Mouse (Mus musculus) MEL (cell line): ENCODE results near the gene Adat3. TPM values are rescaled to one million over a fixed set of nuclear protein-coding genes. Genes with fewer than 3 reads are reported as not detected.

Source experiments
- DNase-seq: peaks from one replicate; pipeline ENCODE4 v3.0.0; 2011; ENCODE audit warnings: low read depth, low spot score
- H3K27ac ChIP-seq: 2 replicates; pipeline ENCODE4 v1.5.1; 2012; ENCODE audit warnings: low read depth, mild to moderate bottlenecking, control low read depth, low read length, moderate library complexity; ENCODE audit not compliant: control insufficient read depth
- H3K27me3 ChIP-seq, 2 experiments: fragments of 150-350 bp in 1 of 2; sonication (generic) in 1 of 2; 2 replicates each; pipeline ENCODE4 v1.6.1; 2012; ENCODE audit warnings: low read length in 2 of 2, mild to moderate bottlenecking in 2 of 2, improper control_type of control experiment in 1 of 2, moderate library complexity in 1 of 2; ENCODE audit not compliant: insufficient read depth in 2 of 2, control insufficient read depth in 1 of 2
- H3K36me3 ChIP-seq, 2 experiments: 2 replicates each; pipeline ENCODE4 v1.6.1; 2012 to 2014; ENCODE audit warnings: low read length in 2 of 2, improper control_type of control experiment in 1 of 2, inconsistent platforms in 1 of 2, mild to moderate bottlenecking in 1 of 2; ENCODE audit not compliant: insufficient read depth in 2 of 2, control insufficient read depth in 1 of 2
- H3K4me1 ChIP-seq, 2 experiments: fragments of 150-350 bp in 1 of 2; sonication (generic) in 1 of 2; 2 replicates each; pipeline ENCODE4 v1.6.1; 2012; ENCODE audit warnings: low read length in 2 of 2, improper control_type of control experiment in 1 of 2, mild to moderate bottlenecking in 1 of 2; ENCODE audit not compliant: insufficient read depth in 2 of 2, control insufficient read depth in 1 of 2
- H3K4me3 ChIP-seq, 2 experiments: fragments of 150-350 bp in 1 of 2; sonication (generic) in 1 of 2; 2 replicates each; pipeline ENCODE4 v1.5.1; 2012; ENCODE audit warnings: low read depth in 2 of 2, low read length in 2 of 2, mild to moderate bottlenecking in 2 of 2, moderate library complexity in 2 of 2, control low read depth in 1 of 2, improper control_type of control experiment in 1 of 2; ENCODE audit not compliant: control insufficient read depth in 1 of 2, insufficient read depth in 1 of 2
- H3K79me2 ChIP-seq: 2 replicates; pipeline ENCODE4 v1.6.1; 2012; ENCODE audit warnings: mild to moderate bottlenecking, low read length, moderate library complexity; ENCODE audit not compliant: control insufficient read depth, poor library complexity, insufficient read depth
- H3K9ac ChIP-seq: 2 replicates; pipeline ENCODE4 v1.6.1; 2012; ENCODE audit warnings: low read depth, mild to moderate bottlenecking, control low read depth, low read length, moderate library complexity; ENCODE audit not compliant: control insufficient read depth, poor library complexity, severe bottlenecking
- H3K9me3 ChIP-seq: fragments of 150-350 bp; sonication (generic); replicated peaks from 2 replicates; pipeline ENCODE4 v1.6.1; 2012; ENCODE audit warnings: mild to moderate bottlenecking, low read length, improper control_type of control experiment, moderate library complexity; ENCODE audit not compliant: insufficient read depth
- BHLHE40 ChIP-seq: IDR thresholded peaks from 2 replicates; pipeline ENCODE4 v1.6.1; 2012; ENCODE audit warnings: low read depth, mild to moderate bottlenecking, inconsistent platforms, low read length, improper control_type of control experiment, borderline replicate concordance
- CHD1 ChIP-seq: IDR thresholded peaks from 2 replicates; pipeline ENCODE4 v1.6.1; 2012; ENCODE audit warnings: low read depth, mild to moderate bottlenecking, inconsistent platforms, low read length, improper control_type of control experiment
- CHD2 ChIP-seq: IDR thresholded peaks from 2 replicates; pipeline ENCODE4 v1.6.1; 2011; ENCODE audit warnings: low read length, improper control_type of control experiment
- CTCF ChIP-seq, 3 experiments: IDR thresholded peaks in 2 of 3; conservative IDR thresholded peaks in 1 of 3; 2 replicates each; pipeline ENCODE4 v1.5.1; 2011 to 2012; ENCODE audit warnings: low read length in 3 of 3, low read depth in 2 of 3, mild to moderate bottlenecking in 2 of 3, improper control_type of control experiment in 1 of 3, inconsistent platforms in 1 of 3, mixed read lengths in 1 of 3, moderate library complexity in 1 of 3; ENCODE audit not compliant: control insufficient read depth in 1 of 3, insufficient read depth in 1 of 3, poor library complexity in 1 of 3, severe bottlenecking in 1 of 3
- E2F4 ChIP-seq: IDR thresholded peaks from 2 replicates; pipeline ENCODE4 v1.6.1; 2011; ENCODE audit warnings: low read depth, low read length, improper control_type of control experiment, borderline replicate concordance
- ELF1 ChIP-seq: IDR thresholded peaks from 2 replicates; pipeline ENCODE4 v1.6.1; 2014; ENCODE audit warnings: low read depth, mild to moderate bottlenecking, inconsistent platforms, low read length, improper control_type of control experiment, moderate library complexity
- EP300 ChIP-seq, 2 experiments: IDR thresholded peaks; 2 replicates each; pipeline ENCODE4 v1.6.1; 2011; ENCODE audit warnings: improper control_type of control experiment in 2 of 2, low read length in 2 of 2, low read depth in 1 of 2, mild to moderate bottlenecking in 1 of 2
- ETS1 ChIP-seq: IDR thresholded peaks from 2 replicates; pipeline ENCODE4 v1.6.1; 2012; ENCODE audit warnings: low read depth, mild to moderate bottlenecking, inconsistent platforms, low read length, improper control_type of control experiment, moderate library complexity
- GABPA ChIP-seq: IDR thresholded peaks from 2 replicates; pipeline ENCODE4 v1.6.1; 2012; ENCODE audit warnings: low read depth, mild to moderate bottlenecking, inconsistent platforms, low read length, improper control_type of control experiment, moderate library complexity
- GATA1 ChIP-seq: IDR thresholded peaks from 2 replicates; pipeline ENCODE4 v1.6.1; 2011; ENCODE audit warnings: low read depth, low read length, improper control_type of control experiment
- HCFC1 ChIP-seq: IDR thresholded peaks from 2 replicates; pipeline ENCODE4 v1.6.1; 2012; ENCODE audit warnings: low read depth, mild to moderate bottlenecking, inconsistent platforms, low read length, improper control_type of control experiment, moderate library complexity
- MAFK ChIP-seq: IDR thresholded peaks from 2 replicates; pipeline ENCODE4 v1.6.1; 2011; ENCODE audit warnings: low read depth, mild to moderate bottlenecking, low read length, improper control_type of control experiment, borderline replicate concordance
- MAX ChIP-seq: IDR thresholded peaks from 2 replicates; pipeline ENCODE4 v1.6.1; 2011; ENCODE audit warnings: low read length, improper control_type of control experiment
- MAZ ChIP-seq: IDR thresholded peaks from 2 replicates; pipeline ENCODE4 v1.6.1; 2012; ENCODE audit warnings: low read depth, mild to moderate bottlenecking, inconsistent platforms, low read length, improper control_type of control experiment
- MEF2A ChIP-seq: IDR thresholded peaks from 2 replicates; pipeline ENCODE4 v1.6.1; 2014; ENCODE audit warnings: low read depth, mild to moderate bottlenecking, inconsistent platforms, low read length, improper control_type of control experiment; ENCODE audit not compliant: poor library complexity, insufficient replicate concordance, severe bottlenecking; ENCODE audit errors: extremely low read depth
- MXI1 ChIP-seq: IDR thresholded peaks from 2 replicates; pipeline ENCODE4 v1.6.1; 2011; ENCODE audit warnings: mild to moderate bottlenecking, low read depth, low read length, improper control_type of control experiment
- MYB ChIP-seq: IDR thresholded peaks from 2 replicates; pipeline ENCODE4 v1.6.1; 2011; ENCODE audit warnings: mild to moderate bottlenecking, low read depth, low read length, improper control_type of control experiment
- NELFE ChIP-seq: IDR thresholded peaks from 2 replicates; pipeline ENCODE4 v1.6.1; 2011; ENCODE audit warnings: low read depth, low read length, improper control_type of control experiment
- POLR2A ChIP-seq, 2 experiments: IDR thresholded peaks; 2 replicates each; pipeline ENCODE4 v1.6.1; 2011 to 2012; ENCODE audit warnings: low read length in 2 of 2, mild to moderate bottlenecking in 2 of 2, control low read depth in 1 of 2, improper control_type of control experiment in 1 of 2, low read depth in 1 of 2, moderate library complexity in 1 of 2; ENCODE audit not compliant: control insufficient read depth in 1 of 2, insufficient read depth in 1 of 2, poor library complexity in 1 of 2
- POLR2AphosphoS2 ChIP-seq: IDR thresholded peaks from 2 replicates; pipeline ENCODE4 v1.6.1; 2011; ENCODE audit warnings: low read length, improper control_type of control experiment
- POLR2AphosphoS5 ChIP-seq: IDR thresholded peaks from 2 replicates; pipeline ENCODE4 v1.6.1; 2012; ENCODE audit warnings: low read depth, borderline replicate concordance, mild to moderate bottlenecking, inconsistent platforms, low read length, moderate library complexity, mixed read lengths
- RAD21 ChIP-seq: IDR thresholded peaks from 2 replicates; pipeline ENCODE4 v1.6.1; 2011; ENCODE audit warnings: mild to moderate bottlenecking, low read depth, low read length, improper control_type of control experiment
- RCOR1 ChIP-seq: IDR thresholded peaks from 2 replicates; pipeline ENCODE4 v1.6.1; 2012; ENCODE audit warnings: low read depth, mild to moderate bottlenecking, inconsistent platforms, low read length, improper control_type of control experiment
- SIN3A ChIP-seq: IDR thresholded peaks from 2 replicates; pipeline ENCODE4 v1.6.1; 2012; ENCODE audit warnings: low read length, improper control_type of control experiment, inconsistent platforms
- SMC3 ChIP-seq: IDR thresholded peaks from 2 replicates; pipeline ENCODE4 v1.6.1; 2011; ENCODE audit warnings: low read depth, low read length, improper control_type of control experiment
- TAL1 ChIP-seq: IDR thresholded peaks from 2 replicates; pipeline ENCODE4 v1.6.1; 2012; ENCODE audit warnings: mild to moderate bottlenecking, inconsistent platforms, low read length, moderate library complexity, mixed read lengths
- TBP ChIP-seq: IDR thresholded peaks from 2 replicates; pipeline ENCODE4 v1.8.0; 2011; ENCODE audit warnings: low read depth, low read length, improper control_type of control experiment
- UBTF ChIP-seq: IDR thresholded peaks from 2 replicates; pipeline ENCODE4 v1.6.1; 2012; ENCODE audit warnings: low read depth, mild to moderate bottlenecking, inconsistent platforms, low read length, improper control_type of control experiment, moderate library complexity, borderline replicate concordance; ENCODE audit not compliant: insufficient read depth
- USF2 ChIP-seq, 2 experiments: IDR thresholded peaks; 2 replicates each; pipeline ENCODE4 v1.6.1; 2011 to 2012; ENCODE audit warnings: improper control_type of control experiment in 2 of 2, low read length in 2 of 2, borderline replicate concordance in 1 of 2, inconsistent platforms in 1 of 2, low read depth in 1 of 2, mild to moderate bottlenecking in 1 of 2; ENCODE audit not compliant: insufficient read depth in 1 of 2
- ZC3H11A ChIP-seq: IDR thresholded peaks from 2 replicates; pipeline ENCODE4 v1.6.1; 2012; ENCODE audit warnings: low read depth, mild to moderate bottlenecking, inconsistent platforms, low read length, improper control_type of control experiment
- ZKSCAN1 ChIP-seq: IDR thresholded peaks from 2 replicates; pipeline ENCODE4 v1.6.1; 2012; ENCODE audit warnings: low read depth, mild to moderate bottlenecking, inconsistent platforms, low read length, improper control_type of control experiment, moderate library complexity
- ZNF384 ChIP-seq: IDR thresholded peaks from 2 replicates; pipeline ENCODE4 v1.6.1; 2012; ENCODE audit warnings: low read depth, mild to moderate bottlenecking, inconsistent platforms, low read length, improper control_type of control experiment
- polyA plus RNA-seq, 2 experiments: library from polyadenylated mRNA; stranded (reverse) in 1 of 2; unstranded in 1 of 2; fragments of >175 nt in 1 of 2; fragments of >200 nt in 1 of 2; gene quantifications; 2 replicates each; pipeline versions ENCODE4 v1.2.1 to v1.2.4; 2012; ENCODE audit warnings: low replicate concordance in 2 of 2, low read depth in 1 of 2; ENCODE audit not compliant: insufficient read length in 2 of 2, insufficient read depth in 1 of 2, missing spikeins in 1 of 2
- total RNA-seq: library from RNA; depleted of rRNA; stranded (reverse); fragments of 300-350 nt; gene quantifications from 2 replicates; pipeline ENCODE4 v1.2.3, GENCODE M21; 2012

Adat3 gene
- total and polyA plus RNA-seq, 3 experiments, result 7.4 to 7.7 TPM; not detected in 1

- no peak for TF ChIP-seq ETS1
- TF ChIP-seq GATA1, result no peak
- no peak for TF ChIP-seq UBTF
- no peak for TF ChIP-seq RAD21
- TF ChIP-seq ZKSCAN1, result no peak; the same call in 1 of the 2 replicates
- no peak for TF ChIP-seq CTCF (IDR thresholded peaks at IDR 0.05 in 2 of 3, conservative IDR thresholded peaks at IDR 0.05 in 1 of 3; ENCODE audit: control insufficient read depth in 1 of 3, insufficient read depth in 1 of 3, low read depth in 2 of 3, low read length in 3 of 3, poor library complexity in 1 of 3, severe bottlenecking in 1 of 3)
- TF ChIP-seq MEF2A, result no peak
- no peak for TF ChIP-seq CHD2
- no peak for TF ChIP-seq MXI1
- no peak for TF ChIP-seq POLR2AphosphoS5
These were observed 18.9 kb downstream of the Adat3 start (continued) for GRCm38 (mm10) chr10:80621690-80621939.

DNA sequence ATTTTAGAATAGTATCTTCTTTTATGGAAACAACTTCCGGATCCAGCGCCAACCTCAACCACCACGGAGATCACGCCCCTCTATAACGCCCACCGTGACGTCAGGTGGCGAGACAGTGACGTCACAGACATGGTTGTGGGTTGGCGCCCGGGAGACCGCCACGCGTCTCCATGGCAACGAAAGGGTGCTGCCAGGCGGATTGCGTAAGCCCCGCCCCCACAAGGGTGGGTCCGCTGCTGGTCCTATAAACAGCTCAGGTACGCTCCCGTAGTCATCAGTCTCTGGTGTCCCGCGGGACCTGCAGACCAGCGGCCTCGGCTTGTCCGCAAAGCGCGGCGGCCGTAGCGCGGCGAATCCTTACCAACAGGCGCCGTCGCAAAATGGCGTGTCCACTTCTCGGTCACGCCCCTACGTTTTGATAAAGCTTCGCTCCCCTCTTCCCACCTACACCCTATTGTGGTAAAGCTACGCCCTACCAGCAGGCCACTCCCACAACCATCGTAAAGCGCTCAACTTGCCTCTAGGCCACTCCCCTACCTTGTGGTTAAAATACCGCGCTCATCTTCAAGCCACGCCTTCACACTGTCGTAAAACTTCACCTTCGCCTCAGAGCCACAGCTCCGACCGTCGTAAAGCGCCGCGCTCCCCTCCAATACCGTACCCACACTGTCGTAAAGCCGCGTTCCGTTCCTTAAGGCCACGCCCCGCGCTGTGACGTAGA, 19.4 kb downstream of the Adat3 start:
- peaks cover 0 to 18% of the 10 kb centered on the region in 2 experiments; a peak in 2 of 4 replicates for H3K4me1 ChIP-seq
- H3K27me3 ChIP-seq, result no peaks in the 10 kb centered on the region
- H3K27ac ChIP-seq, result peak overlapping the region; percentile 84
- 0 out of 4 replicates have a peak, but pooled peaks cover 0 to 2% of the 10 kb centered on the region in 2 experiments for H3K36me3 ChIP-seq
- peak; percentile 100 for DNase-seq
- H3K4me3 ChIP-seq, result peak overlapping the region; percentile 70 to 83
- no peaks in the 10 kb centered on the region for H3K9me3 ChIP-seq
- peak overlapping the region; percentile 68 for H3K9ac ChIP-seq
- H3K79me2 ChIP-seq, result peaks cover 40% of the 10 kb centered on the region
- TF ChIP-seq MEF2A (no peak), MAZ (peak; percentile 59; the same call in 1 of the 2 replicates), EP300 (IDR thresholded peaks at IDR 0.05; ENCODE audit: low read depth in 1 of 2, low read length in 2 of 2) (no peak), MYB (peak; percentile 44; the same call in 1 of the 2 replicates), RCOR1 (no peak), SIN3A (peak; percentile 96), ZNF384 (no peak), RAD21 (no peak), CTCF (IDR thresholded peaks at IDR 0.05 in 2 of 3, conservative IDR thresholded peaks at IDR 0.05 in 1 of 3; ENCODE audit: control insufficient read depth in 1 of 3, insufficient read depth in 1 of 3, low read depth in 2 of 3, low read length in 3 of 3, poor library complexity in 1 of 3, severe bottlenecking in 1 of 3) (no peak), MAX (peak; percentile 52), ETS1 (peak; percentile 92), POLR2AphosphoS5 (no peak), ZKSCAN1 (no peak), ELF1 (peak; percentile 88), HCFC1 (peak; percentile 89), GATA1 (0 out of 2 replicates have a peak, but pooled peaks have one; percentile 3), E2F4 (peak; percentile 58; the same call in 1 of the 2 replicates), SMC3 (no peak), ZC3H11A (no peak), MAFK (no peak), NELFE (peak; percentile 60), CHD1 (no peak), TAL1 (no peak), POLR2A (IDR thresholded peaks at IDR 0.05; ENCODE audit: control insufficient read depth in 1 of 2, insufficient read depth in 1 of 2, low read depth in 1 of 2, low read length in 2 of 2, poor library complexity in 1 of 2) (peak in 1 of 2 experiments; percentile 74; a peak in 2 of 4 replicates), BHLHE40 (no peak; the same call in 1 of the 2 replicates), USF2 (IDR thresholded peaks at IDR 0.05; ENCODE audit: borderline replicate concordance in 1 of 2, insufficient read depth in 1 of 2, low read depth in 1 of 2, low read length in 2 of 2) (no peak), POLR2AphosphoS2 (no peak; the same call in 1 of the 2 replicates), TBP (peak; percentile 82), GABPA (peak; percentile 81; the same call in 1 of the 2 replicates), UBTF (no peak)
